Mouse (Mus musculus) limb, embryonic 14.5 days (tissue): ENCODE measurements around the gene Purb. TPM values are rescaled to one million over a fixed set of nuclear protein-coding genes. Genes with fewer than 3 reads are reported as not detected.

Experiments
- ATAC-seq: fragments of 200-750 bp; cut with Nextera tagmentation; 2 replicates; pipeline ENCODE4 v1.8.0; 2017; ENCODE audit warnings: low read depth, moderate number of reproducible peaks, moderate TSS enrichment; ENCODE audit not compliant: low FRiP score
- DNase-seq: peaks from one replicate; pipeline ENCODE4 v3.0.0-alpha.2; 2015; ENCODE audit warnings: low spot score
- H3K27ac ChIP-seq: fragments of 300-500 bp; sonication (generic); replicated peaks from 2 replicates; pipeline ENCODE4 v1.5.1; 2014; ENCODE audit warnings: low read depth, mild to moderate bottlenecking, low read length, moderate library complexity, mixed read lengths
- H3K27me3 ChIP-seq: fragments of 300-500 bp; sonication (generic); 2 replicates; pipeline ENCODE4 v1.6.1; 2014; ENCODE audit warnings: low read length, mixed read lengths; ENCODE audit not compliant: control insufficient read depth, insufficient read depth
- H3K36me3 ChIP-seq: fragments of 300-500 bp; sonication (generic); 2 replicates; pipeline ENCODE4 v1.6.1; 2014; ENCODE audit warnings: mild to moderate bottlenecking, low read length, moderate library complexity, mixed read lengths; ENCODE audit not compliant: control insufficient read depth, insufficient read depth
- H3K4me1 ChIP-seq: fragments of 300-500 bp; sonication (generic); 2 replicates; pipeline ENCODE4 v1.6.1; 2014; ENCODE audit warnings: antibody characterized with exemption, low read length, mixed read lengths; ENCODE audit not compliant: control insufficient read depth, insufficient read depth
- H3K4me2 ChIP-seq: fragments of 300-500 bp; sonication (generic); replicated peaks from 2 replicates; pipeline ENCODE4 v1.6.1; 2014; ENCODE audit warnings: low read depth, mild to moderate bottlenecking, low read length, moderate library complexity; ENCODE audit not compliant: severe bottlenecking
- H3K4me3 ChIP-seq: fragments of 300-500 bp; sonication (generic); replicated peaks from 2 replicates; pipeline ENCODE4 v1.5.1; 2014; ENCODE audit warnings: low read length
- H3K9ac ChIP-seq: fragments of 300-500 bp; sonication (generic); 2 replicates; pipeline ENCODE4 v1.6.1; 2014; ENCODE audit warnings: mild to moderate bottlenecking, low read depth, low read length, moderate library complexity; ENCODE audit not compliant: severe bottlenecking
- H3K9me3 ChIP-seq: fragments of 300-500 bp; sonication (generic); 2 replicates; pipeline ENCODE4 v1.6.1; 2016; ENCODE audit warnings: low read length; ENCODE audit not compliant: control insufficient read depth
- POLR2A ChIP-seq: fragments of 200-500 bp; IDR thresholded peaks from 2 replicates; pipeline ENCODE4 v1.8.0; 2012; ENCODE audit warnings: inconsistent platforms, mild to moderate bottlenecking, moderate library complexity, borderline replicate concordance; ENCODE audit not compliant: insufficient read depth, insufficient read length; ENCODE audit errors: extremely low read depth
- WGBS: fragments of 180-500 bp; shearing (Covaris S2); extraction: QIAGEN DNeasy Blood & Tissue Kit; methylation state at CpG from one replicate; pipeline ENCODE4 v1.1.7; 2014; 5-methylcytosine and 5-hydroxymethylcytosine counted together
- polyA plus RNA-seq, 2 experiments: library from polyadenylated mRNA; depleted of rRNA in 1 of 2; stranded (reverse) in 1 of 2; unstranded in 1 of 2; fragments of >200 nt; fragmentation: Nextera tagmentation in 1 of 2; extraction: Ambion mirVana in 1 of 2; gene quantifications; 2 replicates each; pipeline versions ENCODE4 v1.2.1 to v1.2.3; 2012 to 2014

The Purb gene
- polyA plus RNA-seq, 2 experiments, result 20.9 to 27.1 TPM

DNA sequence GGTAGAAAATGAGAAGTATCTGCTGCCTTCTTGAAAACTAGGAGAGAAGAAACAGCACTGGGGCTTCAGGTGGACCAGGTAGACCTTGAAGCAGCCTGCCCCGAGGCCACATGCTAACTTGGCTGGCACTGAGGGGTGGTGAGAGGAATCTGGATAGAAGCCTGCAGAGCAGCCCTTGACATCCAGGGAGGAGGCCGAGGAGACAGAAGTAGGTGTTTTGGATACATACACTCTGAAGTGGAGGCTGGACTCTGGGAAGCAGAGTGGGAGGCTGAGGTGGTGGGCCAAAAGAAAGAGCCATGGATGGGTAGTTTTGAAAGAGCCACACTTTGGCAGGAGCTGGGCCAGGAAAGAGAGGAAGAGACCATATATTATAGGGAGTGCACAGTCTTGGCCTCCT is 3.5 kb upstream of the Purb start:
- 85% methylated on average over 2 of the region's 2 CpGs for WGBS
- Histone ChIP-seq H3K36me3 (peaks cover 2% of the 10 kb centered on the region; the same call in 1 of the 2 replicates), H3K27ac (no peak overlapping the region), H3K4me1 (peaks cover 2% of the 10 kb centered on the region), H3K4me3 (no peak overlapping the region), H3K9ac (no peak overlapping the region), H3K9me3 (no peaks in the 10 kb centered on the region), H3K27me3 (no peaks in the 10 kb centered on the region), H3K4me2 (no peak overlapping the region)
- no peak for TF ChIP-seq POLR2A
- no peak for ATAC-seq
- no peak for DNase-seq

DNA sequence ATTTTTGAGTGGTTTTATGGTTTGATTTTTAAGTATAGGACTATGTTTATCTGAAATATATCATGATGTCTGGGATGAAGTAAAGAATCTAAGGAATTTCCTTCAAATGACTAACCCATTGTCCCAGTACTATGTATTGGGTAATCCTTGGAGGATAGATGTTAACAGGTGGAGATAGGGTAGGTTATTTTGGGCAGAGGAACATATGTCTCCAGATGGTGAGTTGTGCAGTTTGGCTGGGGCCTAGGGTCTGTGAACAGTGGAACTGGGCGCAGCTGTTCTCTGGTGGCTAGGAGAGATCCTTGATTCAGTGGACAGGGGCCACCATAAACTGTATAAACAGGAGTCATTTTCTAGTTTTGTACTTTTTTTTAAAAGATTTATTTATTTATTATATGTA is 1.6 kb upstream of the Purb start:
- peaks cover 16% of the 10 kb centered on the region for H3K4me1 ChIP-seq
- H3K4me2 ChIP-seq, result no peak overlapping the region
- 87% methylated on average over 1 of the region's 1 CpGs for WGBS
- ATAC-seq (peak; percentile 28; the same call in 1 of the 2 replicates), DNase-seq (peak; percentile 60)
- no peak overlapping the region for H3K27ac ChIP-seq
- no peak for TF ChIP-seq POLR2A
- no peaks in the 10 kb centered on the region for H3K9me3 ChIP-seq
- no peaks in the 10 kb centered on the region for H3K27me3 ChIP-seq
- H3K36me3 ChIP-seq, result peaks cover 8% of the 10 kb centered on the region; the same call in 1 of the 2 replicates
- no peak overlapping the region for H3K4me3 ChIP-seq
- no peak overlapping the region for H3K9ac ChIP-seq

DNA sequence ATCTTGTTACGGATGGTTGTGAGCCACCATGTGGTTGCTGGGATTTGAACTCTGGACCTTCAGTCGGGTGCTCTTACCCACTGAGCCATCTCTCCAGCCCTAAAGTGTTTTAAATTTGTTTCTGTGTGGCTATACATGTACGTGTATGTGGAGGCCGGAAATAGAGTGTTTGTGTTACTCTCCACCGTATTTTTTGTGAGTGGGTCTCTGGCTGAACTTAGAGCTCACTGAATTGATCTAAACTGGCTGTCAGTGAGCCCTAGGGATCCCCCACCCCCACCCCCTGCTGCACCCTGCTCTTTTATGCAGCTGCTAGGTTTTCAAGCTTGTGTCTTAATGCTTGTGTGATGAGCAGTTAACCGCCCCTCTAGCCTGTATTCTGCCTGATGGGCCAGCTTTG is 1.2 kb upstream of the Purb start:
- DNase-seq (no peak), ATAC-seq (no peak)
- Histone ChIP-seq H3K36me3 (peaks cover 8% of the 10 kb centered on the region; the same call in 1 of the 2 replicates), H3K4me1 (peaks cover 17% of the 10 kb centered on the region), H3K27me3 (no peaks in the 10 kb centered on the region), H3K4me3 (no peak overlapping the region), H3K9ac (no peak overlapping the region), H3K4me2 (no peak overlapping the region), H3K9me3 (no peaks in the 10 kb centered on the region), H3K27ac (no peak overlapping the region)
- no peak for TF ChIP-seq POLR2A
- 80% methylated on average over 6 of the region's 6 CpGs for WGBS

DNA sequence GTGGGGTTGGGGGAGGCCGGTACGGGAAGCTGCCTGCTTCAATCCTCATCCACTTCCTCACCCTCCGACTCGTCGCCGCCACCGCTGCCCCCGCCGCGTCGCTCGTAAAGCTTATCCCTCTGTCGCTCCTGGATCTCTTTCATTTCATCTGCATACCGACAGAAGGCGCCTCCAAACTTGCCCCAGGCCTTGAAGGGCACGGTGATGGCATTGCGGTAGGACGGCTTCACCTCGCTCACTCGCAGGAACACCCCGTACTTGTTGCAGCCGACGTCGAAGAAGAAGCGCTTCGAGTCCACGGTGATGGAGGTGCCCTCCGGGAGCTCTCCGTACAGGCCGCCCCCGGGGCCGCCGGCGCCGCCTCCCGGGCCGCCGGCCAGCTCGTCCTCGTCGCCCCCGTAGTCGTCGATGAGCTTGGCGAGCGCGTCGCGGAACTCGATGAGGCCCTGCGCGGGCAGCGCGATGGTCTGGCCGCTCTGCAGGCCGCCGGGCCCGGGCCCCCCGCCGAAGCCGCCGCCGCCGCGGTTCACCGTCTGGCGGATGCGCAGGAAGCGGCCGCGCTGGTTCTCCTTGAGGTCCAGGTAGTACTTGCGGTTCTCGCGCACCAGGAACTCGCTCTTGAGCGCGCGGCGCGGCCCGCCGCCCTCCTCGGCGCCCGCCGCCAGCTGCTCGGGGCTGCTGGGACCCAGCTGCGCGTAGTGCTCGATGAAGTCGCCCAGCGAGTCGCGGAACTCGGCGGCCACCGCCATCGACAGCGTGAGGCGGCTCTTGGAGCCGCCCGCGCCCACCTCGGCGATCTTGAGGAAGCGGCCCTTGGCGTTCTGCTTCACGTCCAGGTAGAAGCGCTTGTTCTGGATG is 614 bp downstream of the Purb start:
- Histone ChIP-seq H3K27me3 (no peaks in the 10 kb centered on the region), H3K27ac (peak overlapping the region; percentile 97), H3K4me2 (peak overlapping the region; percentile 85), H3K9ac (peak overlapping the region; percentile 92), H3K4me3 (peak overlapping the region; percentile 91), H3K9me3 (no peaks in the 10 kb centered on the region), H3K36me3 (peaks cover 14% of the 10 kb centered on the region), H3K4me1 (peaks cover 34% of the 10 kb centered on the region)
- TF ChIP-seq POLR2A, result no peak
- ATAC-seq (no peak), DNase-seq (no peak)
- WGBS, result under 1% methylated on average over 81 of the region's 109 CpGs

DNA sequence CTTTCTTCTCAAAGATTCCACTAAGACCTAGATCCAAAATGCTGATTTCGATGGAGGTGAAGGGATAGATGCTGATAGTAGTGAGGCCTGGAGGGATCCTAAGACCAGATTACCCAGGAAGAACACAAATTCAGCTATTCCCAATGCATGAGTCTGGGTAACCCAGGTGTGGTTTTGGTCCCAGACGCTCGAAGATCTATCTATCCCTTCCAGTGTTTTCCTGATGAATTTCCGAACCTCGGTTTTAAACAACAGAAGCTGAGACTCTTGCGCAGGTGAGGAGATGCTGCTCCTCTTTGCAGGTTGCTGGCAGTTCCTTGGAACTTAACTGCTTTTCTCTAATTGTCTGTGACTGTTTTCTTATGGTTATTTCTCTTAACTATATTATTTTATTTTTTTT is 1.3 kb downstream of the Purb start:
- peak overlapping the region; percentile 92 for H3K9ac ChIP-seq
- peak overlapping the region; percentile 85 for H3K4me2 ChIP-seq
- TF ChIP-seq POLR2A, result no peak
- H3K9me3 ChIP-seq, result no peaks in the 10 kb centered on the region
- no peaks in the 10 kb centered on the region for H3K27me3 ChIP-seq
- ATAC-seq, result no peak
- peak overlapping the region; percentile 91 for H3K4me3 ChIP-seq
- H3K4me1 ChIP-seq, result peaks cover 38% of the 10 kb centered on the region
- DNase-seq, result no peak
- WGBS, result 34% methylated on average over 6 of the region's 6 CpGs
- peak overlapping the region; percentile 97 for H3K27ac ChIP-seq
- H3K36me3 ChIP-seq, result peaks cover 14% of the 10 kb centered on the region
